Mouse (Mus musculus) heart, postnatal 0 days (tissue): Measurements from ENCODE around the gene Aim2.

Experiments
- CTCF ChIP-seq: IDR thresholded peaks from 2 replicates; pipeline ENCODE4 v1.5.1; 2016; ENCODE audit warnings: antibody characterized with exemption, control low read depth, low read depth
- EP300 ChIP-seq: IDR thresholded peaks from 2 replicates; pipeline ENCODE4 v1.6.1; 2016; ENCODE audit warnings: antibody characterized with exemption, low read depth

- TF ChIP-seq EP300: no peak
- no peak for TF ChIP-seq CTCF
Observed at GRCm38 (mm10) chr1:173429995-173430699, 79.5 kb downstream of the Aim2 start.
